Mouse (Mus musculus) hindbrain, postnatal 0 days (tissue): Measurements from ENCODE around the gene Echdc3. TPM values are rescaled to one million over a fixed set of nuclear protein-coding genes. Genes with fewer than 3 reads are reported as not detected.

Source experiments
- ATAC-seq: fragments of 200-750 bp; cut with Nextera tagmentation; 2 replicates; pipeline ENCODE4 v1.8.0; 2017; ENCODE audit warnings: mild to moderate bottlenecking, moderate TSS enrichment, moderate library complexity
- DNase-seq: peaks from one replicate; pipeline ENCODE4 v3.0.0-alpha.2; 2015; ENCODE audit warnings: low spot score
- H3K27ac ChIP-seq: fragments of 300-500 bp; sonication (generic); 2 replicates; pipeline ENCODE4 v1.5.1; 2014; ENCODE audit warnings: mild to moderate bottlenecking
- H3K27me3 ChIP-seq: fragments of 300-500 bp; sonication (generic); 2 replicates; pipeline ENCODE4 v1.6.1; 2014; ENCODE audit warnings: low read length, mixed read lengths; ENCODE audit not compliant: insufficient read depth
- H3K36me3 ChIP-seq: fragments of 300-500 bp; sonication (generic); 2 replicates; pipeline ENCODE4 v1.6.1; 2014; ENCODE audit warnings: low read length, mixed read lengths; ENCODE audit not compliant: insufficient read depth
- H3K4me1 ChIP-seq: fragments of 300-500 bp; sonication (generic); 2 replicates; pipeline ENCODE4 v1.6.1; 2014; ENCODE audit warnings: antibody characterized with exemption, low read length, mixed read lengths; ENCODE audit not compliant: insufficient read depth
- H3K4me2 ChIP-seq: fragments of 300-500 bp; sonication (generic); 2 replicates; pipeline ENCODE4 v1.6.1; 2014; ENCODE audit warnings: low read depth, mild to moderate bottlenecking, low read length, moderate library complexity, mixed read lengths
- H3K4me3 ChIP-seq: fragments of 300-500 bp; sonication (generic); 2 replicates; pipeline ENCODE4 v1.5.1; 2014; ENCODE audit warnings: low read length
- H3K9ac ChIP-seq: fragments of 300-500 bp; sonication (generic); replicated peaks from 2 replicates; pipeline ENCODE4 v1.6.1; 2014; ENCODE audit warnings: mild to moderate bottlenecking, low read length, moderate library complexity, mixed read lengths
- H3K9me3 ChIP-seq: fragments of 300-500 bp; sonication (generic); 2 replicates; pipeline ENCODE4 v1.6.1; 2016; ENCODE audit warnings: low read length, mixed read lengths
- CTCF ChIP-seq: IDR thresholded peaks from 2 replicates; pipeline ENCODE4 v1.5.1; 2016; ENCODE audit warnings: antibody characterized with exemption, control low read depth, low read depth
- WGBS: fragments of 180-500 bp; shearing (Covaris S2); extraction: QIAGEN DNeasy Blood & Tissue Kit; methylation state at CpG from one replicate; pipeline ENCODE4 v1.1.7; 2014; 5-methylcytosine and 5-hydroxymethylcytosine counted together
- polyA plus RNA-seq: library from polyadenylated mRNA; unstranded; fragments of >200 nt; fragmentation: Nextera tagmentation; extraction: Ambion mirVana; gene quantifications from 2 replicates; pipeline ENCODE4 v1.2.1, GENCODE M21; 2015
- total RNA-seq: library from RNA; depleted of rRNA; stranded (reverse); fragments of >200 nt; gene quantifications from 2 replicates; pipeline ENCODE4 v1.2.3, GENCODE M21; 2014; rRNA removed

Gene Echdc3
- total RNA-seq (1.5 and 1.6 TPM in 2 replicates), polyA plus RNA-seq (1.5 and 1.7 TPM in 2 replicates)

DNA sequence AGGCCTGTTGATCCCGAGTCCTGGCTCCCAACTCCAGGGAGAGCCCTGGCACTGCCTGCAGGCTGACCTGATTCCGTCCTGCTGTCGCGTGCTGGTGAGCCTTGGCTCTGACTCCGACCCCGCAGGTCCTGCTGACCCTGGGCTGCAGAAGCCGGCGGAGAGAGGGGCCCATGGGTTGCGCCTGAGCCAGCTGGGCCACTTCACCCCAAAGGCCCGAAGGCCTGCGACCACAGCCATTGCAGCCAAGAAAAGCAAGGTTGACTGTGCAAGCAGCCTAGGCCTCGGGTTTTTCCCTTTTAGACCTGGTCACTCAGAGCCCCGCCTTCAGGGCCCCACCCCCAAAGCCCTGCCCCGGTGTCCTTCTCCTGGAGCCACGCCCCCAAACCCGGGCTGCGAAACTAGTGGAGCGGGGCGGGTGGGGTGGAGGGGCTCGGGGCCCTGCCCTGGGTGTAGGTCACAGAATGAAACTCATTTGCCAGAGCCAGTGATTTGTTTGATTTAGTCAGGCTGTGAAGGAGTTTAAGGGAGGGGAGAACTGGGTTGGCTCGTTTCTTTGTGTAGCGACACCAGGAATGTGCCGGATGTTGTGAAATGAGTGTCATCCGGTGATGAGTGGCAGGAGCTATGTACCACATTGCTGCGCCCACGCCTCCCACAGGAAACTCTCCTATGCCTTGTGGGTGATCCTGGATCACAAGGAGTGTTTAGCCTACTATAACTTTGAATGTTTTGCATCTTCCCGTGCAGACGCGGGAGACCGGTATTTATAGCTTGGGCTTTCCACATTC lies at the start of gene Echdc3:
TSS of gene Echdc3 (minus strand) at position 310 of the 788 bp plus-strand sequence.
- Histone ChIP-seq H3K4me1 (peaks cover 7% of the 10 kb centered on the region), H3K9me3 (no peaks in the 10 kb centered on the region), H3K27ac (peak within 1 kb of the TSS; percentile 71), H3K4me2 (peak within 1 kb of the TSS; percentile 54), H3K4me3 (peak within 1 kb of the TSS; percentile 28), H3K9ac (peak within 1 kb of the TSS; percentile 40), H3K27me3 (no peaks in the 10 kb centered on the region), H3K36me3 (no peaks in the 10 kb centered on the region)
- WGBS: 4% methylated on average over 30 of the region's 30 CpGs
- no peak for TF ChIP-seq CTCF
- DNase-seq (peak; percentile 76), ATAC-seq (peak; percentile 90)

DNA sequence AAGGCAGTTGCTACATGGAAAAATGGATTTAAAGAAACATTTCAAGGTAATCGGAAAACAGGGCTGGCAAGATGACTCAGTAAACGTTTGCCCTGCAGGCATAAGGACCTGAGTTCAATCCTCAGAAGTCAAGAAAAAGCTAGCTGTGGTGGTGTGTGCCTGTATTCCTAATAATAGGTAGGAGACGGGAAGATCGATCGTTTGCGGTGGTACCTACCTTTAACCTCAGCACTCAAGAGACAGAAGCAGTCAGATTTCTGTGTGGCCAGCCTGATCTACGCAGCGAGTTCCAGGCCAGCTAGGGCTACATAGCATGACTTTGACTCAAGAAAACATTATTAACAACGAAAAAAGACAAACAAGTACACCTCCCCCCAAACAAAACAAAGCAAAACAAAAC lies 48.9 kb upstream of the Echdc3 start:
- Histone ChIP-seq H3K9ac (no peak overlapping the region), H3K4me2 (no peak overlapping the region), H3K36me3 (no peaks in the 10 kb centered on the region), H3K27me3 (no peaks in the 10 kb centered on the region), H3K9me3 (no peaks in the 10 kb centered on the region), H3K4me3 (no peak overlapping the region), H3K27ac (no peak overlapping the region), H3K4me1 (no peaks in the 10 kb centered on the region)
- no peak for ATAC-seq
- WGBS: 45% methylated on average over 9 of the region's 9 CpGs
- DNase-seq: no peak
- TF ChIP-seq CTCF: no peak

DNA sequence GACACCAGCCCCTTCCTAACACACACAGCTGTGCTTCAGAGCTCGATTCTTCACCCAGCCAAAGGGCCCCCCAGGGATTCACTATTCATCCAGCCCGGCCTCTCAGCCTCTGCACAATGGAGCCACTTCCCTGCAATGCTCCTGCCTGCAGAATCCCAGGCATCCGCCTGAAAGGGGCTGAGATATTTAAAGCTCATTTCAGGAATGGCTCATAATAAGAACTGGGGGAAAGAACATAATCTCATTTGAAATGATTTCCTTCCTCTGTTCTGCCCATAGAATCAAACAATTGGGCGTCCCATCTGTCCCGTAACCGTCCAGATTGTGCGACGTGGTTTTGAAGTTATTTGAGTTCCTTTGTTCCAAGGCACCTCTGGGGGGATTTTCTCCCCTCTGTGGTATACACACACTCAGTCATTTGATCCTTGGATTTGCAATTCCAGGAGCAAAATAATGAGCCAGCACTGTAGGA lies 48.4 kb upstream of the Echdc3 start:
- WGBS: 12% methylated on average over 8 of the region's 8 CpGs
- Histone ChIP-seq H3K36me3 (no peaks in the 10 kb centered on the region), H3K9ac (no peak overlapping the region), H3K27ac (peak overlapping the region; percentile 52; the same call in 1 of the 2 replicates), H3K27me3 (no peaks in the 10 kb centered on the region), H3K4me2 (no peak overlapping the region), H3K4me1 (peaks cover 4% of the 10 kb centered on the region; the same call in 1 of the 2 replicates), H3K4me3 (no peak overlapping the region), H3K9me3 (no peaks in the 10 kb centered on the region)
- ATAC-seq (peak; percentile 71), DNase-seq (peak; percentile 53)
- no peak for TF ChIP-seq CTCF

DNA sequence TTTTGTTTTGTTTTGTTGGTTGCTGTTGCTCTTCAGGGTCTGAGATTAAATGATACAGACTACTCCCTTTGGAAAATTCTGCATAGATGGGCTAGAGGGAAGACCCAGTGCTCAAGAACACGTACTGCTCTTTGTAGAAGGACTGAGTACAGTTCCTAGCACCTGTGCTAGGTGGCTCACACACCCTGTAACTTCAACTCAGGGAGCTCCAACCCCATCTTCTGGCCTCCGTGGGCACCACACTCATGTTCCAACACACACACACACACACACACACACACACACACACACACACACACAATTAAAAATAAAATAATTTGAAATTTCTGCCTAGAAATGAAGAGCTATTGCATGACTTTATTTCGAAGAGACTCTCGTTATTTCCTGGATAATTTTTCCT lies 47.8 kb upstream of the Echdc3 start:
- Histone ChIP-seq H3K27ac (no peak overlapping the region), H3K36me3 (no peaks in the 10 kb centered on the region), H3K27me3 (no peaks in the 10 kb centered on the region), H3K4me3 (no peak overlapping the region), H3K9ac (no peak overlapping the region), H3K4me1 (peaks cover 8% of the 10 kb centered on the region; the same call in 1 of the 2 replicates), H3K9me3 (no peaks in the 10 kb centered on the region), H3K4me2 (no peak overlapping the region)
- no peak for TF ChIP-seq CTCF
- ATAC-seq (no peak), DNase-seq (no peak)
- WGBS: 58% methylated on average over 4 of the region's 4 CpGs

DNA sequence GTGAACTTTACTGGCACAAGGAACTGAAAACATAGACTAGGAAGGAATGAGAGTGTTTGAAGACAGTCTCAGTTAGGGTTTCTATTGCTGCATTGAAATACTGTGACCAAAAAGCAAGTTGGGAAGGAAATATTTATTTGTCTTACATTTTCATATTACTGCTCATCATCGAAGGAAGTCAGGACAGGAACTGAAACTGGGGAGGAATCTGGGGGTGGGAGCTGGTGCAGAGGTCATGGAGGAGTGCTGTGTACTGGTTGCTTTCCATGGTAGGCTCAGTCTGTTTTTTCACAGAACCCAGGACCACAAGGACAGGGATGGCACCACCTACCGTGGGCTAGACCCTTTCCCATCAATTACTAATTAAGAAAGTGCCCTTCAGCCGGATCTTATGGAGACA lies 46.3 kb upstream of the Echdc3 start:
- Histone ChIP-seq H3K9me3 (no peaks in the 10 kb centered on the region), H3K36me3 (no peaks in the 10 kb centered on the region), H3K4me1 (peaks cover 8% of the 10 kb centered on the region; the same call in 1 of the 2 replicates), H3K4me2 (no peak overlapping the region), H3K27ac (no peak overlapping the region), H3K27me3 (no peaks in the 10 kb centered on the region), H3K4me3 (no peak overlapping the region), H3K9ac (no peak overlapping the region)
- no peak for TF ChIP-seq CTCF
- no peak for ATAC-seq
- no peak for DNase-seq
- 85% methylated on average over 3 of the region's 3 CpGs for WGBS

DNA sequence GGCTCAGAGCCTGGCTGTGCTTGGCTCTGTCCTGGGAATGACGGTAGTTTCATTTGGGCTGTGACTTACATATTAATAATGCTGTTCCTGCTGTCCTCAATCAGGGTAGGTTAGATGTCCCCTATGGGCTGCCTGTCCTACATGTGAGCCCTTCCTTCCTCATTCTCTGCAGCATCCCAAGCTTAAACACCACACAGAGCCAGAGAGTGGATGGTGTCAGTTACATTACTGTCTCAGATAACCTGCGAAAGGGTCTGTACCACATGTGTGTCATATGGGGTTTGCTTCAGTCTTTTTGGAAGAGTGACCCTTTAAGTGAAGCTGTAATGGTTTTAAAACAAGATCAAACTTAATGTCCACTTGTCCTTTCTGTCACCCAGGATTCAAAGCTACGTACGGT lies 45.2 kb upstream of the Echdc3 start:
- Histone ChIP-seq H3K4me3 (no peak overlapping the region), H3K4me2 (no peak overlapping the region), H3K27ac (no peak overlapping the region), H3K27me3 (no peaks in the 10 kb centered on the region), H3K9ac (no peak overlapping the region), H3K36me3 (no peaks in the 10 kb centered on the region), H3K4me1 (peaks cover 8% of the 10 kb centered on the region; the same call in 1 of the 2 replicates), H3K9me3 (no peaks in the 10 kb centered on the region)
- 83% methylated on average over 4 of the region's 4 CpGs for WGBS
- TF ChIP-seq CTCF: no peak
- DNase-seq (no peak), ATAC-seq (no peak)

DNA sequence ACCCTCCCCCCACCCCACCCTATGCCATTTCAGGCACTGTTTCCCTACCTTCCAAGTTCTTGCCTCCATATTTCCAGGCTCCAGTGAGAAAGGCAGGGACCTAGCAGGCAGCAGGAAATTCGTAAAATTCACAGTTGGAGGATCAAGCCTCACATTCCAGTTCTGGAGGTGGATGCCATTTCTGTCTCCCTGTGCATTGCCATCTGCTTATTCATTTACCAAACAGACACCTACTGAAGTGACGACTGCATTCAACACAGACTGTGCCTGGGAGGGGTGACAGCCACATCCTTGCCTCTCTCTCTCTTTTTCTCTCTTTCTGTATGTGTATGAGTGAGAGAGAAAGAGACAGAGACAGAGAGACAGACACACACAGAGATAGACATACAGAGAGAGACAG lies 44.3 kb upstream of the Echdc3 start:
- WGBS: 57% methylated on average over 2 of the region's 2 CpGs
- Histone ChIP-seq H3K4me1 (peaks cover 8% of the 10 kb centered on the region; the same call in 1 of the 2 replicates), H3K27ac (no peak overlapping the region), H3K4me2 (no peak overlapping the region), H3K36me3 (no peaks in the 10 kb centered on the region), H3K9ac (no peak overlapping the region), H3K9me3 (no peaks in the 10 kb centered on the region), H3K27me3 (no peaks in the 10 kb centered on the region), H3K4me3 (no peak overlapping the region)
- no peak for ATAC-seq
- no peak for DNase-seq
- TF ChIP-seq CTCF: no peak
